Mouse (Mus musculus): ENCODE results near the gene Tmem33. TPM values are rescaled to one million over a fixed set of nuclear protein-coding genes. Genes with fewer than 3 reads are reported as not detected.

Tmem33 gene
- polyA plus RNA-seq (2015; fragmentation: Illumina TruSeq; extraction: RNeasy Lipid Tissue Mini Kit (QIAGEN cat#74804); ENCODE audit: insufficient read depth, low replicate concordance): 52.6 TPM

GRCm38 (mm10) chr5:67260531-67261371 is at the start of gene Tmem33:
Gene Tmem33 (plus strand): TSS chr5:67260565.

GRCm38 (mm10) chr5:67306698-67307521 is 46.5 kb downstream of the Tmem33 start, which contains the start of gene Slc30a9:
Gene Slc30a9 (plus strand): TSS chr5:67306955.

Other genes starting within 250 kb of the Tmem33 start
- not detected for gene Phox2b, start 161.3 kb upstream of the Tmem33 start, polyA plus RNA-seq (2015; fragmentation: Illumina TruSeq; extraction: RNeasy Lipid Tissue Mini Kit (QIAGEN cat#74804); ENCODE audit: insufficient read depth, low replicate concordance)
- 86.2 TPM for gene Slc30a9, start 46.4 kb downstream of the Tmem33 start, polyA plus RNA-seq (2015; fragmentation: Illumina TruSeq; extraction: RNeasy Lipid Tissue Mini Kit (QIAGEN cat#74804); ENCODE audit: insufficient read depth, low replicate concordance)
- 4.8 TPM for gene Bend4, start 167.7 kb downstream of the Tmem33 start, polyA plus RNA-seq (2015; fragmentation: Illumina TruSeq; extraction: RNeasy Lipid Tissue Mini Kit (QIAGEN cat#74804); ENCODE audit: insufficient read depth, low replicate concordance)

Measured in spleen, adult 10 weeks (tissue).